Mouse (Mus musculus) brain, embryonic 14.5 days (tissue): ENCODE results near the gene Ppp1r8. TPM values are rescaled to one million over a fixed set of nuclear protein-coding genes. Genes with fewer than 3 reads are reported as not detected.
"Not testable (repeated sequence)": the region's sequence is repeated elsewhere in the genome, so short reads cannot be mapped to it uniquely, and the experiment has no call there.

Experiments used
- DNase-seq: peaks from one replicate; pipeline ENCODE4 v3.0.0-alpha.2; 2011; ENCODE audit warnings: low read depth
- CTCF ChIP-seq: fragments of 200-500 bp; IDR thresholded peaks from 2 replicates; pipeline ENCODE4 v1.5.1; 2012; ENCODE audit warnings: inconsistent platforms, mild to moderate bottlenecking, moderate library complexity, borderline replicate concordance; ENCODE audit not compliant: insufficient read depth, insufficient read length; ENCODE audit errors: extremely low read depth
- POLR2A ChIP-seq: fragments of 200-500 bp; IDR thresholded peaks from 2 replicates; pipeline ENCODE4 v1.6.1; 2012; ENCODE audit warnings: mild to moderate bottlenecking, inconsistent platforms, borderline replicate concordance; ENCODE audit not compliant: poor library complexity, insufficient read depth, insufficient read length, severe bottlenecking; ENCODE audit errors: extremely low read depth
- polyA plus RNA-seq: library from polyadenylated mRNA; depleted of rRNA; stranded (reverse); fragments of >200 nt; gene quantifications from 2 replicates; pipeline ENCODE4 v1.2.3, GENCODE M21; 2012; rRNA removed

The Ppp1r8 gene
- polyA plus RNA-seq, 1 experiment: 91.3 TPM

DNA sequence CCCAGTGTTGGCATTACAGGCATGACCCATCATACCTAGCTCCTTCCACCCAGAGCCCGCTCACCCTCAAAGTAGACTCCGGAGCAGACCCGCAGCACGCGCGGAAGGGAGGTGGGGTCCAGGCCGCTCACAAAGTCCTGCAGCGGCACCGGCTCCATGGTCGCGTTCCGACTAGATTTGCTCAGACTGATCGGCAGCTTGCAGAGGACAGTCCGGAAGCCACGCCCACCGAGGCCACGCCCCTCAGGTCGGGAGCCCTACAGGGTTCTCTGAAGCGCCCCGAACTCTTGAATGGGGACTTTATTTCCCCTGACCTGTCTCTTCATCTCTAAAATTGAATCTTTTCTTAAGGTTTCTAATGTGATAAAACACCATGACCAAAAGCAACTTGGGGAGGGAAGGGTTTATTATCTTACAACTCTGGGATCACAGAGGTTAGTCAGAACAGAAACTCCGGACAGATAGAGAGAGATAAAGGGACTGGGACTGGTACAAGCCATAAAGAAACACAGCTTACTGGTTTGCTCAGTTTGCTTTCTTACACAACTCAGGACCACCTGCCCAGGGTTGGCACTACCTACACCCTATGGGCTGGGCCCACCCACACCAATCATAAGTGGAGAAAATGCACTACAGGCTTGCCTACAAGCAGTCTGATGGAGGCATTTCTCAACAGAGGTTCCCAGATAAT lies 46.6 kb downstream of the Ppp1r8 start, which contains the start of gene Themis2:
TSS of gene Themis2 (minus strand) at position 192 of the 691 bp plus-strand sequence.
- peak; percentile 53 for DNase-seq
- TF ChIP-seq POLR2A (no peak), CTCF (no peak)

DNA sequence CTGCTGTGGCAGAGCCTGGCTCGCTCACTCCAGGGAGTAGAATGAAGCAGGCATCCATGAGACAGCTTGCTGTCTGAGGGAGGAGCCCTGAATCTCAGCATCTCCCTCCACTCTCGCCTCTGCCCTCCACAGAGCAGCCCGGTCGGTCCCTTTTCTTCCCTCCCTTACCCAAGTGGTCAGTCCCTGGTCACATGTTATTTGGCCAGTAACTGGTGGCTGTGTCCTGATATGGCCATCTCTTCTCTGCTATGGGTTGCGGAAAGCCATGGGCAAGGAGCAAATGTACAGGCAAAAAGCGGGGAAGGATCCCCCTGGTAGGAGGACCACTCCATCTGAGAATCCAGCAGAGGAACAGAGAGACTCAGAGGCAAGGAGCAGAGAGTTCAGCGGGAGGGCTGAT lies 47.8 kb downstream of the Ppp1r8 start:
- TF ChIP-seq CTCF: no peak
- no peak for TF ChIP-seq POLR2A
- no peak for DNase-seq

DNA sequence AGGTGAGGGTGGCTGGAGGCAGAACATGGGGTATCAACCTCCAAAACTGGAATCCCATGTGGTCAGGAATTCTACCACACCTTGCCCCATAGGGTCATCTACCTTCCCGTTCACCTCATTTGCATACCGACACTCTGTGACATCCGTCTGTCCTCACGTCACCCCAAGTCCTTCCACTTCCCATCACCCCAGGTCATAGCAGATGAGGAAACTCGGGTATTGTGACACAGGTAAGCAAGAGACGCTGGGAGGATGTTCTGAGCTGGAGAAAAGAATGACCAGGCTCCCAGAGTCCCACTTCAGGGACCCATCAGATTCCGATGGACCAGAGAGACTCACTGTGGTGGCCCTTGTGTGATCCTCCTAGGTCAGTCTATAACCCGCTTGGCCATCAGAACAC lies 48.2 kb downstream of the Ppp1r8 start:
- no peak for DNase-seq
- TF ChIP-seq POLR2A: no peak
- TF ChIP-seq CTCF: no peak

DNA sequence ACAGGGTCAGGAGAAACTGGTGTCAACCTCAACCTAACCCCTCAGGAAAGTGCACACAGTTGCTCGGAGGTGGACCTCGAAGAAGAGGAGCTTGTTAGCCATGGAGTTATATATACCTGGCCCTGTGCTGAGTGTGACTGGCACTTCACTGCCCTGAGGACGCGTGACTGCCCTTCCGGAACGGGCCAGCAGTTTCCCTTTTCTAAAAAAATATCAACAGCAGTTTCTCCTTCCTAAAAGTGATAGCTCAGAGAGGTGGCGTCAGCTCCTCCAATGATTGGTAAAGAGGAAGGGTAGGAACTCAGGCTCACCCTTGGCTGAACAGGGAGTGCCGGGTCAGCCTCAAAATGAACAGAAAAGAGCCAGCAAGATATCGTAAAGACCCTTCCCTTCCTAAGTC lies 48.9 kb downstream of the Ppp1r8 start:
- TF ChIP-seq CTCF (no peak), POLR2A (no peak)
- DNase-seq: no peak

DNA sequence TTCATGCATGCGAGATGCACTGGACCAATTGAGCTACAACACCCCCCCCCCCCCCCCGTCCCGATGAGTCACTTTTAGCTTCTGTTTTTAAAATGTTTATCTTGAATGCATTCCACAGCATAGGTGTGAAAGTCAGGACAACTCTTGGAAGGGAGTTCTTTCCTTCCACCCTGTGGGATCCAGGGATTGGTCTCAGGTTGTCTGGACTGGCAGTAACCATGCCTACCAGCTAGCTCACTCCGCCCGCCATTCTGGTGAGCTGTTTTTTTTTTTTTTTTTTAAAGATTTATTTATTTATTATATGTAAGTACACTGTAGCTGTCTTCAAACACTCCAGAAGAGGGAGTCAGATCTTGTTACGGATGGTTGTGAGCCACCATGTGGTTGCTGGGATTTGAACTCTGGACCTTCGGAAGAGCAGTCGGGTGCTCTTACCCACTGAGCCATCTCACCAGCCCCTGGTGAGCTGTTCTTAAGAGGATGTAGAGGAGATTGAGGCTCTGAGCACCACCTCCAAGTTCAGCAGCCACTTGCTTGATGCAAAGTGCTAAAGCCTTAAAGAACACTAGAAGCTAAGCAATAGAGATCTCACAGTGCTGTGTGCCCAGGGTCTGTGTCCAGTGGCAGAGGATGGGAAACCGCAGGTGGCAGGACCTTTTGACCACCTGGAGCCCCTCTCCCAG lies 49.5 kb downstream of the Ppp1r8 start:
- not testable (repeated sequence) for DNase-seq

DNA sequence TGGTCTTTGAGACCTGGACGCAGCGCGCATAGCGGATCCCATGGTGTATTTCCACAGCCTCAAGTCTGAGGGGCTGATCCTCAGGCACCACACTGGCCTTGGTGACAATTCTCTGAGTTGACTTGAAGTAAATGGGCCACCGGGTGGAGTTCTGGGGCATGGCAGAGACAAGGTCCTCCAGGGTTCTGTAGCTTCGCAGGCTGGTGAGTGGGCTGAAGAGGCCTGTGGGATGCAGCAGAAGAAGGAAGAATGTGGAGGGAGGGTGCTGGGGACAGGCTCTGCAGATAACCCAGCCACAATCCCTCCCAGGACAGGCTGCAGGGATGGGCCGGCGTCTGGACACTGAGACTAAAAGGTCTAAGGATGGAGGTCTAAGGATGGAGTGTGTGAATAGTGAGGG lies 53.2 kb downstream of the Ppp1r8 start:
- no peak for DNase-seq
- TF ChIP-seq POLR2A (no peak), CTCF (no peak)

DNA sequence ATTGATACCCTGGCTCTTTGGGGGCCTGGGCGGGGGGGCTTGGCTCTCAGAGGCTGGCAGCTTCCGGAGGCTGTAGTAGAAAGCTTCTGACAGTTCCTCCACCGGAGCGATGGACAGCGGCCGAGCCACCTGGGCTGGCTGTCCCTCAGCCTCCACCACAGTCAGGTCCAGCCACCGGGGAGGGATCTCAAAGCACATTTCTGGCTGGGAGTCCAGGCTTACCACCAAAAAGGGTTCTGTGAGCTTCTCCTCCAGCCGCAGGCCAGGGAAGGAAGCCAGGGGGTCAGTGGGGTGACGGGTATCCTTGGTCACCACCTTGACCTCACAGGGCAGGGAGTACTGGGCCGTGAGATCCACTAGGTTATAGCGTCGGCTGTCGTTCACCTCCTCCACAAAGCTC lies 57.7 kb downstream of the Ppp1r8 start:
- DNase-seq: no peak
- no peak for TF ChIP-seq POLR2A

DNA sequence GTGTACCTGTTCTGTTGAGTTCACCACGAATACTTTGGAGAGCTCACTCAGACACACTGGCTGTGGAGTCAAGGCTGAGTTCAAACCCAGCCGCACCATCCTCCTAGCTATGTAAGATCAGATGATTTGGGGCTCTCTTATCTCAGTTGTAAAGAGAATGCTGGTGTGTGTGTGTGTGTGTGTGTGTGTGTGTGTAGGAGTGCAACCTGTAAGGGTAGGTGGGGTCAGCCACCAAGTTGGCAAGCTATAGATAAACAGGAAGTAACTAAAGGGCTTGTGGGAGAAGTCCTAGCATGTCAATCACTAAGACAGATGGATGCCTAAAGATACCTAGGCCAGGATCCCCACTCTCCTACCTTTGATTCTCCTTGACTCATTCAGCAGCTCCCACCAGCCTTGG lies 59.2 kb downstream of the Ppp1r8 start:
- no peak for TF ChIP-seq CTCF
- no peak for DNase-seq

DNA sequence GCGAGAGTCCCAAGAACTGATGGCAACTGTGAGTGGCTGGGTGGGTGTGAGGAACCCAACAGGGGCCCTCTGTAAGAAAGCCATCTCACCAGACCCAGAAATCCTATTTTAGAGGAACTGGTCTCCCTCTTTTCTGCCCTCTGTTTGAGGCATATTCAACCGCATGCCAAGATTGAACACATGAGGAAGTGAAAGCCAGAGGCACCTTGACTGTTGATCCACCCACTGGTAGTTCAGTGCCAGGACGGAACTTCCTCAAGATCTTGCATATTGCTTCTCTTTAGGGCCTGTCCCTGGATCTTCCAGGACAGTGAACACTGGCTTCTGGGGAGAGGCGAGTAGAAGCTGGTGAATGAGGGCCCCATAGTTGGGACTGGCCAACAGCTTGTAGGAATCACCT lies 62.7 kb downstream of the Ppp1r8 start:
- TF ChIP-seq POLR2A (no peak), CTCF (no peak)
- DNase-seq: no peak

DNA sequence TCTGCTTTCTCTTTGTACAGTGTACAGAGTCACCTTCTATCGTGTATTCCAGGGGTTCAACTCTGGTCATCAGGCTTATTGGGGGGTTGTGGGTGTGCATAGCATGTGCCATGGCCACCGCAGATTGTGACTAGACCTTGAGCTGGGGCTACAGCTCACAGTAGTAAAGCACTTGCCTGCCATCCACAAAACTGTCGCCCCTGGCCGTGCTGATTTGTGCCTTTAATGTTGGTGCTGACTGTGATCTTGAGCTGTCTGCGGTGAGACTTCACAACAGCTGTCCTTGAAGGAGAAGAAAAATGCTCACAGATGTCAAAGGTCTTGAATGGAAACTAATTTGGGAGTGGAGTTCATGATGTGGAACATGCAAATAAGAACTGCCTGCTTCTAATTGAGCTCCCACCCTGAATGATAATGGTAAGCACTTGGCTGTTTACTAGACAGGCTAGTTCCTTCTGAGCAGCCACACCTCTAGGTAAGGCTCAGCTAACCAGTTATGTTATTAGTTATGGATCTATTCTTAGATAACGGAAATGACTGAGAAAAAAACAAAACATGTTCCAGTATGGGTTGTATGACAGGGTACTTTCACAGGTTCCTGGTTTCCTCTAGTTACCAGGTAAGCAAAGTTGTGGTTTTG lies 64.3 kb downstream of the Ppp1r8 start:
- no peak for TF ChIP-seq CTCF
- no peak for TF ChIP-seq POLR2A
- no peak for DNase-seq

Other genes starting within 250 kb of the Ppp1r8 start
- gene Eya3, start 204.2 kb downstream of the Ppp1r8 start, polyA plus RNA-seq: 28.6 and 29.6 TPM in 2 replicates
- 6.6 and 7.1 TPM in 2 replicates for gene Xkr8, start 110.6 kb downstream of the Ppp1r8 start, polyA plus RNA-seq
- 0.78 and 1.1 TPM in 2 replicates for gene Smpdl3b, start 85.9 kb downstream of the Ppp1r8 start, polyA plus RNA-seq
- gene Rpa2, start 74.8 kb downstream of the Ppp1r8 start, polyA plus RNA-seq: 29.6 and 46.6 TPM in 2 replicates
- 0.38 and 0.90 TPM in 2 replicates for gene Themis2, start 46.8 kb downstream of the Ppp1r8 start, polyA plus RNA-seq
- 118 and 121 TPM in 2 replicates for gene Stx12, start 41.3 kb upstream of the Ppp1r8 start, polyA plus RNA-seq
- gene Fam76a, start 79.4 kb upstream of the Ppp1r8 start, polyA plus RNA-seq: 19.8 and 20.3 TPM in 2 replicates
- gene Fgr, start 130.9 kb upstream of the Ppp1r8 start, polyA plus RNA-seq: 0.09 and 0.15 TPM in 2 replicates
- 20.9 and 43.2 TPM in 2 replicates for gene Ahdc1, start 168.1 kb upstream of the Ppp1r8 start, polyA plus RNA-seq